Mouse (Mus musculus) gonadal fat pad, adult 2 months (tissue): ENCODE data around the gene Olfr1089. TPM values are rescaled to one million over a fixed set of nuclear protein-coding genes. Genes with fewer than 3 reads are reported as not detected.

Source experiments
- DNase-seq: peaks from one replicate; pipeline ENCODE4 v3.0.0-alpha.2; 2012; ENCODE audit warnings: low read depth
- polyA plus RNA-seq: library from polyadenylated mRNA; depleted of rRNA; stranded (reverse); fragments of >200 nt; gene quantifications from 2 replicates; pipeline ENCODE4 v1.2.3, GENCODE M21; 2012; rRNA removed

Gene Olfr1089
- not detected in 2 replicates for polyA plus RNA-seq

DNA sequence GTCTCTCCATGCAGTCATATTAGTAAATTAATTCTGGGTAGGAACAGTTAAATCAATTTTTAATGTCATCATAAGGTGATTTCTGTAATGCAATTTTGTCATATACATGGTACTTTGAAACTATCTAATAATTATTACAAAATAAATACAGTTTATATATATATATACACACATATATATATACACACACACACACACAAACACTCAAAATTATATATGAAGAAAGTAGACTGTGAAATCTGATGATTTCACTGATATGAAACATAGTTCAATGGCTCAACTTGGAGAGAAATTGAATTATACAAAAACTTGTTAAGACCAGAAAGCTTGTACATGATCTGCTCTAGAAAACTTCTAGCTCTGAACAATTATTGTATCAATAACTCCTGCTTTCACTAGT lies at the start of gene Olfr1089:
Gene Olfr1089, minus strand, starts transcription at position 101 of the 400 bp plus-strand sequence.
- no peak for DNase-seq

DNA sequence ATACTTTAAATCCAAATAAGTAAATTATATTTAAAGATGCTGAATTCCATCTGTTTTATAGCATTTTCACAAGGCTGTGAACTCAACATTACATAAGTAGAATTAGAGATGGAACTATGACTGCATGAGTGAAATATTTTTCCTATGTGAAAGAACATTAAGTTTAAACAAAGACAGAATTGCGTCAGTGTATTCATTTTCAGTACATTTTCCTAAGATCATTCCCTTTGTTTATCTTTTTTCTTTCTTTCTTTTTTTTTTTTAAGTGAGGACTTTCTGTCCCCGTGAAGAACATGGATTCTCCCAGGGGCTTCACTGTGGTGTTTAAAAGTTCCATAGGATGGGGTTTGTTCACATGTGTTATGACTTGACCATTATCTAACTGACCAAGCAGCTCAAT lies 48.7 kb upstream of the Olfr1089 start, which contains the start of gene Olfr1093:
Gene Olfr1093, plus strand, starts transcription at position 301 of the 400 bp plus-strand sequence.
- no peak for DNase-seq

DNA sequence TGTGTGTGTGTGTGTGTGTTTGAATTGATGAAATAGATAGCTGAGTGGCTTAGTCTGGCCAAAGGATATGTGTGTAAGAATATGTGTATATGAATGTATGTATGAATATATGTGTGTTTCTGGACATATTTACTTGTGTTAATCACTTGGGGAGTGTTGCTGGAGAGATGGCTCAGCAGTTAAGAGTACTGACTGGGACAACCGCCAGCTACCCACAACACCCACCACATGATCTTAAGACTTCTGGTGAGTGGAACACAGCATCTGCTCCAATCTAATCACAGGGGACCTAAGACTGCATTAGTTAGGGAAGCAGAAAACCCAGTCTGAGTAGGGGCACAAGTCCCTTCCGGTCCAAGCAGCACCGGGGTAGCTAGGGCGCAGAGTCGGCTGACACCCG lies 27.5 kb upstream of the Olfr1089 start:
- DNase-seq: no peak

DNA sequence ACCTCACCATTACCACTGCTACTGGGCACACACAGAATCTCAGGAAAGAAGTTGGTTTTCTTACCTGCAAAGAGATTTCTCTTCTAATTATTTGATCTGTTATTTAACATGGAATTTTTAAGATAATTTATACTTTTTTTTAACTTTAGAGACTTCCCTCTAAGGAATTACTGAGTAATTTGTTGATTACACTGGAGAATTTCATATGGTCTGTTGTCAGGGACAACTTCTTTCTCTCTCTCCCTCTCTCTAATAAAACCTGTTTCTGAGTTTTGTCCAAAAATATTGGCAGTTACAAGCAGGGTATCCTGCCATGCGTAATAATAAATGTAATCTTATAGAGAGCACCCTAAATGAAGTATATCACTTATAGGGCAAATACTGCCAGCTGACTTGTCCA lies 25.4 kb upstream of the Olfr1089 start, which contains the start of gene Olfr1090:
Gene Olfr1090, minus strand, starts transcription at position 101 of the 400 bp plus-strand sequence.
- DNase-seq: no peak

DNA sequence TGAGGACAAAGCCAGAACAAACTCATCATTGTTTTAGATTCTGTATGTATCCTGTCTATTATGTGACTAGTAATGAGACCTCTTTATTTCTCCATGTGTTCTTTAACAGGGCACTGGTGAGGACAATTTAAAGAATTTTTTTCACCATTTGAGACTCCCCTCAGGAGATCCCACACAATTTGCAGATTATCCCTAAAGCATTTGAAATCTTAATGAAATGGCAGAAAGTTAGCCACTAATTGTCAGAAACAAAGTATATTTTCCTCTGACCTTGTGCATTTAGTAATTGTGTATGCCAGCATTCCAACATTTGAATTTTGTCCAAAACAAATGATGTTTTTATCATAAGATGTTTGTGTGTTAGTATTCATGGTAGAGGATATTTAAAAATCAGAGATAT lies 35.2 kb downstream of the Olfr1089 start, which contains the start of gene Olfr1087:
Gene Olfr1087, minus strand, starts transcription at position 101 of the 400 bp plus-strand sequence.
- no peak for DNase-seq

Other genes starting within 250 kb of the Olfr1089 start
- not detected in 2 replicates for gene Olfr228, start 246.3 kb downstream of the Olfr1089 start, polyA plus RNA-seq
- not detected in 2 replicates for gene Olfr1076, start 225.2 kb downstream of the Olfr1089 start, polyA plus RNA-seq
- not detected in 2 replicates for gene Olfr1079, start 191.2 kb downstream of the Olfr1089 start, polyA plus RNA-seq
- gene Olfr1080, start 175.5 kb downstream of the Olfr1089 start, polyA plus RNA-seq: not detected in 2 replicates
- gene Olfr1082, start 134.7 kb downstream of the Olfr1089 start, polyA plus RNA-seq: not detected in 2 replicates
- gene Olfr1084, start 94.0 kb downstream of the Olfr1089 start, polyA plus RNA-seq: not detected in 2 replicates
- gene Olfr1085, start 71.7 kb downstream of the Olfr1089 start, polyA plus RNA-seq: not detected in 2 replicates
- gene Olfr1086, start 53.6 kb downstream of the Olfr1089 start, polyA plus RNA-seq: not detected in 2 replicates
- not detected in 2 replicates for gene Olfr1087, start 35.3 kb downstream of the Olfr1089 start, polyA plus RNA-seq
- gene Olfr1090, start 25.3 kb upstream of the Olfr1089 start, polyA plus RNA-seq: not detected in 2 replicates
- not detected in 2 replicates for gene Olfr1093, start 48.8 kb upstream of the Olfr1089 start, polyA plus RNA-seq
- not detected in 2 replicates for gene Olfr141, start 76.3 kb upstream of the Olfr1089 start, polyA plus RNA-seq
- gene Olfr1094, start 91.0 kb upstream of the Olfr1089 start, polyA plus RNA-seq: not detected in 2 replicates
- gene Olfr1095, start 118.0 kb upstream of the Olfr1089 start, polyA plus RNA-seq: not detected in 2 replicates
- gene Gm13723, start 141.1 kb upstream of the Olfr1089 start, polyA plus RNA-seq: not detected in 2 replicates
- not detected in 2 replicates for gene Olfr1097, start 158.5 kb upstream of the Olfr1089 start, polyA plus RNA-seq
- gene Olfr1098, start 190.8 kb upstream of the Olfr1089 start, polyA plus RNA-seq: not detected in 2 replicates
- gene Olfr1099, start 227.0 kb upstream of the Olfr1089 start, polyA plus RNA-seq: not detected in 2 replicates
- gene Olfr1100, start 246.3 kb upstream of the Olfr1089 start, polyA plus RNA-seq: not detected in 2 replicates